Mouse (Mus musculus) neural tube, embryonic 13.5 days (tissue): ENCODE measurements around the gene Slc38a3. TPM values are rescaled to one million over a fixed set of nuclear protein-coding genes. Genes with fewer than 3 reads are reported as not detected.

Experiments used
- ATAC-seq: fragments of 200-750 bp; cut with Nextera tagmentation; 2 replicates; pipeline ENCODE4 v1.8.0; 2017; ENCODE audit warnings: low read depth, mild to moderate bottlenecking, moderate TSS enrichment, moderate library complexity
- H3K27ac ChIP-seq: fragments of 300-500 bp; sonication (generic); replicated peaks from 2 replicates; pipeline ENCODE4 v1.5.1; 2015; ENCODE audit warnings: moderate library complexity, mild to moderate bottlenecking, inconsistent platforms
- H3K27me3 ChIP-seq: fragments of 300-500 bp; sonication (generic); 2 replicates; pipeline ENCODE4 v1.6.1; 2015; ENCODE audit warnings: mild to moderate bottlenecking, inconsistent platforms
- H3K36me3 ChIP-seq: fragments of 300-500 bp; sonication (generic); 2 replicates; pipeline ENCODE4 v1.6.1; 2015; ENCODE audit warnings: mild to moderate bottlenecking, inconsistent platforms
- H3K4me1 ChIP-seq: fragments of 300-500 bp; sonication (generic); replicated peaks from 2 replicates; pipeline ENCODE4 v1.6.1; 2015; ENCODE audit warnings: inconsistent platforms
- H3K4me2 ChIP-seq: fragments of 300-500 bp; sonication (generic); 2 replicates; pipeline ENCODE4 v1.6.1; 2015; ENCODE audit warnings: inconsistent platforms, mild to moderate bottlenecking, moderate library complexity
- H3K4me3 ChIP-seq: fragments of 300-500 bp; sonication (generic); 2 replicates; pipeline ENCODE4 v1.5.1; 2015; ENCODE audit warnings: mild to moderate bottlenecking, inconsistent platforms
- H3K9ac ChIP-seq: fragments of 300-500 bp; sonication (generic); 2 replicates; pipeline ENCODE4 v1.6.1; 2015; ENCODE audit warnings: moderate library complexity, mild to moderate bottlenecking, inconsistent platforms
- H3K9me3 ChIP-seq: fragments of 300-500 bp; sonication (generic); 2 replicates; pipeline ENCODE4 v1.6.1; 2016; ENCODE audit warnings: inconsistent platforms
- WGBS: fragments of 180-500 bp; shearing (Covaris S2); methylation state at CpG from one replicate; pipeline ENCODE4 v1.1.7; 2015; 5-methylcytosine and 5-hydroxymethylcytosine counted together
- polyA plus RNA-seq: library from polyadenylated mRNA; unstranded; fragments of >200 nt; fragmentation: Nextera tagmentation; extraction: Ambion mirVana; gene quantifications from 2 replicates; pipeline ENCODE4 v1.2.1, GENCODE M21; 2015

Gene Slc38a3
- polyA plus RNA-seq, 1 experiment from 2014 or later, result 25.6 TPM

- Histone ChIP-seq H3K27me3 (peaks cover 38% of the 10 kb centered on the region), H3K4me3 (peak overlapping the region; percentile 29), H3K9me3 (no peaks in the 10 kb centered on the region), H3K4me1 (peaks cover 15% of the 10 kb centered on the region), H3K9ac (peak overlapping the region; percentile 61), H3K27ac (no peak overlapping the region), H3K36me3 (no peaks in the 10 kb centered on the region), H3K4me2 (peak overlapping the region; percentile 64)
- under 1% methylated on average over 39 of the region's 39 CpGs for WGBS
- 0 out of 2 replicates have a peak, but pooled peaks have one; percentile 21 for ATAC-seq
These were observed 6.5 kb upstream of the Slc38a3 start for GRCm38 (mm10) chr9:107675671-107676301.

- Histone ChIP-seq H3K4me2 (no peak overlapping the region), H3K27me3 (peaks cover 38% of the 10 kb centered on the region), H3K9me3 (no peaks in the 10 kb centered on the region), H3K27ac (no peak overlapping the region), H3K4me3 (no peak overlapping the region), H3K9ac (no peak overlapping the region), H3K4me1 (peaks cover 15% of the 10 kb centered on the region), H3K36me3 (no peaks in the 10 kb centered on the region)
- WGBS, result 65% methylated on average over 9 of the region's 9 CpGs
- ATAC-seq, result no peak
These were observed 5.5 kb upstream of the Slc38a3 start for GRCm38 (mm10) chr9:107674609-107675429.

- no peak overlapping the region for H3K9ac ChIP-seq
- H3K27ac ChIP-seq, result no peak overlapping the region
- no peak overlapping the region for H3K4me2 ChIP-seq
- WGBS, result 48% methylated on average over 5 of the region's 5 CpGs
- H3K36me3 ChIP-seq, result no peaks in the 10 kb centered on the region
- H3K4me1 ChIP-seq, result peaks cover 37% of the 10 kb centered on the region
- no peak overlapping the region for H3K4me3 ChIP-seq
- peaks cover 45% of the 10 kb centered on the region for H3K27me3 ChIP-seq
- H3K9me3 ChIP-seq, result no peaks in the 10 kb centered on the region
- ATAC-seq, result no peak
These were observed 929 bp upstream of the Slc38a3 start for GRCm38 (mm10) chr9:107670259-107670658.

- Histone ChIP-seq H3K4me1 (peaks cover 40% of the 10 kb centered on the region), H3K27me3 (peaks cover 40% of the 10 kb centered on the region), H3K27ac (no peak overlapping the region), H3K4me2 (no peak overlapping the region), H3K4me3 (no peak overlapping the region), H3K9me3 (no peaks in the 10 kb centered on the region), H3K9ac (no peak overlapping the region), H3K36me3 (no peaks in the 10 kb centered on the region)
- WGBS, result 69% methylated on average over 3 of the region's 3 CpGs
- ATAC-seq, result no peak
These were observed 414 bp downstream of the Slc38a3 start for GRCm38 (mm10) chr9:107668916-107669315.

- H3K4me3 ChIP-seq, result no peak overlapping the region
- H3K36me3 ChIP-seq, result no peaks in the 10 kb centered on the region
- H3K4me2 ChIP-seq, result peak overlapping the region; percentile 75; the same call in 1 of the 2 replicates
- H3K9ac ChIP-seq, result no peak overlapping the region
- WGBS, result 42% methylated on average over 8 of the region's 8 CpGs
- no peaks in the 10 kb centered on the region for H3K9me3 ChIP-seq
- no peak overlapping the region for H3K27ac ChIP-seq
- no peak for ATAC-seq
- peaks cover 40% of the 10 kb centered on the region for H3K27me3 ChIP-seq
- H3K4me1 ChIP-seq, result peaks cover 49% of the 10 kb centered on the region
These were observed 1.3 kb downstream of the Slc38a3 start for GRCm38 (mm10) chr9:107668011-107668410.

- H3K27me3 ChIP-seq, result peaks cover 40% of the 10 kb centered on the region
- peaks cover 57% of the 10 kb centered on the region for H3K4me1 ChIP-seq
- peak overlapping the region; percentile 28 for H3K27ac ChIP-seq
- no peaks in the 10 kb centered on the region for H3K36me3 ChIP-seq
- peak overlapping the region; percentile 75 for H3K4me2 ChIP-seq
- peak overlapping the region; percentile 66 for H3K9ac ChIP-seq
- under 1% methylated on average over 24 of the region's 24 CpGs for WGBS
- H3K9me3 ChIP-seq, result no peaks in the 10 kb centered on the region
- ATAC-seq, result peak; percentile 86
- peak overlapping the region; percentile 44 for H3K4me3 ChIP-seq
These were observed 2.1 kb downstream of the Slc38a3 start for GRCm38 (mm10) chr9:107667219-107667618.

- Histone ChIP-seq H3K9me3 (no peaks in the 10 kb centered on the region), H3K36me3 (no peaks in the 10 kb centered on the region), H3K4me1 (peaks cover 59% of the 10 kb centered on the region), H3K4me3 (peak overlapping the region; percentile 44), H3K27me3 (peaks cover 40% of the 10 kb centered on the region), H3K4me2 (peak overlapping the region; percentile 75), H3K9ac (peak overlapping the region; percentile 66), H3K27ac (peak overlapping the region; percentile 28)
- peak; percentile 9 for ATAC-seq
- under 1% methylated on average over 30 of the region's 30 CpGs for WGBS
These were observed 2.6 kb downstream of the Slc38a3 start for GRCm38 (mm10) chr9:107666751-107667205.

- Histone ChIP-seq H3K4me1 (peaks cover 69% of the 10 kb centered on the region), H3K9me3 (no peaks in the 10 kb centered on the region), H3K4me2 (peak overlapping the region; percentile 75), H3K36me3 (no peaks in the 10 kb centered on the region), H3K27ac (no peak overlapping the region), H3K27me3 (peaks cover 40% of the 10 kb centered on the region), H3K9ac (no peak overlapping the region), H3K4me3 (peak overlapping the region; percentile 44; the same call in 1 of the 2 replicates)
- 87% methylated on average over 7 of the region's 7 CpGs for WGBS
- ATAC-seq, result no peak
These were observed 4.0 kb downstream of the Slc38a3 start for GRCm38 (mm10) chr9:107665308-107665707.

- no peaks in the 10 kb centered on the region for H3K36me3 ChIP-seq
- no peak for ATAC-seq
- H3K27ac ChIP-seq, result no peak overlapping the region; the same call in 1 of the 2 replicates
- H3K27me3 ChIP-seq, result peaks cover 36% of the 10 kb centered on the region
- no peaks in the 10 kb centered on the region for H3K9me3 ChIP-seq
- peaks cover 77% of the 10 kb centered on the region for H3K4me1 ChIP-seq
- 46% methylated on average over 9 of the region's 9 CpGs for WGBS
- H3K9ac ChIP-seq, result peak overlapping the region; percentile 23
- H3K4me3 ChIP-seq, result no peak overlapping the region
- H3K4me2 ChIP-seq, result peak overlapping the region; percentile 24
These were observed 5.8 kb downstream of the Slc38a3 start for GRCm38 (mm10) chr9:107663525-107663924.

GRCm38 (mm10) chr9:107662342-107662741 is 7.0 kb downstream of the Slc38a3 start:
- no peak overlapping the region for H3K27ac ChIP-seq
- no peaks in the 10 kb centered on the region for H3K9me3 ChIP-seq
- no peak overlapping the region for H3K9ac ChIP-seq
- 89% methylated on average over 8 of the region's 8 CpGs for WGBS
- no peak for ATAC-seq
- H3K4me1 ChIP-seq, result peaks cover 71% of the 10 kb centered on the region
- peaks cover 25% of the 10 kb centered on the region for H3K27me3 ChIP-seq
- H3K4me2 ChIP-seq, result no peak overlapping the region
- no peaks in the 10 kb centered on the region for H3K36me3 ChIP-seq
- H3K4me3 ChIP-seq, result no peak overlapping the region

- WGBS, result 58% methylated on average over 3 of the region's 3 CpGs
- ATAC-seq, result no peak
- no peak overlapping the region for H3K4me2 ChIP-seq
- no peak overlapping the region for H3K9ac ChIP-seq
- H3K36me3 ChIP-seq, result no peaks in the 10 kb centered on the region
- H3K4me3 ChIP-seq, result no peak overlapping the region
- peaks cover 10% of the 10 kb centered on the region for H3K27me3 ChIP-seq
- no peaks in the 10 kb centered on the region for H3K9me3 ChIP-seq
- H3K4me1 ChIP-seq, result peaks cover 60% of the 10 kb centered on the region
- no peak overlapping the region for H3K27ac ChIP-seq
These were observed 8.6 kb downstream of the Slc38a3 start for GRCm38 (mm10) chr9:107660777-107661176.

- no peak for ATAC-seq
- WGBS, result 75% methylated on average over 3 of the region's 3 CpGs
- Histone ChIP-seq H3K36me3 (no peaks in the 10 kb centered on the region), H3K27ac (peak overlapping the region; percentile 72), H3K4me2 (no peak overlapping the region), H3K9me3 (no peaks in the 10 kb centered on the region), H3K4me1 (peaks cover 58% of the 10 kb centered on the region), H3K27me3 (peaks cover 2% of the 10 kb centered on the region; the same call in 1 of the 2 replicates), H3K9ac (no peak overlapping the region), H3K4me3 (no peak overlapping the region)
These were observed 9.4 kb downstream of the Slc38a3 start for GRCm38 (mm10) chr9:107659961-107660360.
